Mouse (Mus musculus) lung, adult 2 months (tissue): Measurements from ENCODE around the gene Aar2.
A peak's percentile ranks its signal among the peaks of the same experiment; 100 is the strongest.

ENCODE experiments used
- CTCF ChIP-seq: fragments of 200-500 bp; IDR thresholded peaks from 2 replicates; pipeline ENCODE4 v1.5.1; 2011; ENCODE audit warnings: mild to moderate bottlenecking, low read length, control low read depth; ENCODE audit not compliant: insufficient read depth
- POLR2A ChIP-seq: fragments of 200-500 bp; IDR thresholded peaks from 2 replicates; pipeline ENCODE4 v1.6.1; 2011; ENCODE audit warnings: low read depth, mild to moderate bottlenecking, control low read depth, low read length, borderline replicate concordance; ENCODE audit errors: extremely low read depth

- TF ChIP-seq CTCF (peak; percentile 26; the same call in 1 of the 2 replicates), POLR2A (no peak)
These were observed 65.7 kb downstream of the Aar2 start for GRCm38 (mm10) chr2:156613081-156613540.
